Mouse (Mus musculus) brain, adult 10 weeks (tissue): ENCODE measurements around the gene Srsx. TPM values are rescaled to one million over a fixed set of nuclear protein-coding genes. Genes with fewer than 3 reads are reported as not detected.

ENCODE experiments used
- polyA plus RNA-seq: library from polyadenylated mRNA; stranded (reverse); fragments of 350-450 nt; fragmentation: Illumina TruSeq; extraction: RNeasy Lipid Tissue Mini Kit (QIAGEN cat#74804); gene quantifications from one replicate; pipeline ENCODE4 v1.2.3, GENCODE M21; 2015; ENCODE audit warnings: low read depth, low replicate concordance

Gene Srsx
- polyA plus RNA-seq, result not detected

GRCm38 (mm10) chrX:123222381-123222780 is at the start of gene Srsx:
Gene Srsx, minus strand, starts transcription at chrX:123222481.

GRCm38 (mm10) chrX:123246807-123247206 is 24.5 kb upstream of the Srsx start, which contains the start of gene Gm17577:
Gene Gm17577, minus strand, starts transcription at chrX:123246907.

Other genes starting within 250 kb of the Srsx start
- gene Gm17521, start 192.8 kb downstream of the Srsx start, polyA plus RNA-seq, result not detected
- 9.4 TPM for gene Cldn34c1, start 119.0 kb downstream of the Srsx start, polyA plus RNA-seq
- not detected for gene Gm17577, start 24.4 kb upstream of the Srsx start, polyA plus RNA-seq